Mouse (Mus musculus) bone marrow macrophage, adult 2 months (primary cell): ENCODE data around the gene Pde12.

ENCODE experiments used
- CTCF ChIP-seq: IDR thresholded peaks from 2 replicates; pipeline ENCODE4 v1.5.1; 2012; ENCODE audit warnings: low read depth, mild to moderate bottlenecking, low read length, moderate library complexity
- POLR2A ChIP-seq: IDR thresholded peaks from 2 replicates; pipeline ENCODE4 v1.6.1; 2012; ENCODE audit warnings: mild to moderate bottlenecking, low read depth, low read length, borderline replicate concordance

- TF ChIP-seq CTCF: no peak
- no peak for TF ChIP-seq POLR2A
Measured at GRCm38 (mm10) chr14:26668371-26669291, 1.1 kb downstream of the Pde12 start.
